Mouse (Mus musculus) inflammation-experienced regulatory T-cells, adult 6 months (primary cell): ENCODE measurements around the gene Rgs11. TPM values are rescaled to one million over a fixed set of nuclear protein-coding genes. Genes with fewer than 3 reads are reported as not detected.

ENCODE experiments used
- ATAC-seq: one replicate; pipeline ENCODE4 v1.8.0; 2017
- polyA plus RNA-seq, 3 experiments: library from polyadenylated mRNA; unstranded; fragments of 100-300 nt; shearing (Covaris generic); gene quantifications; one replicate each; pipeline ENCODE4 v1.2.1; 2017

Rgs11 gene
- polyA plus RNA-seq, 3 experiments from 2014 or later = 4.7 to 12.3 (median 6.2) TPM

DNA sequence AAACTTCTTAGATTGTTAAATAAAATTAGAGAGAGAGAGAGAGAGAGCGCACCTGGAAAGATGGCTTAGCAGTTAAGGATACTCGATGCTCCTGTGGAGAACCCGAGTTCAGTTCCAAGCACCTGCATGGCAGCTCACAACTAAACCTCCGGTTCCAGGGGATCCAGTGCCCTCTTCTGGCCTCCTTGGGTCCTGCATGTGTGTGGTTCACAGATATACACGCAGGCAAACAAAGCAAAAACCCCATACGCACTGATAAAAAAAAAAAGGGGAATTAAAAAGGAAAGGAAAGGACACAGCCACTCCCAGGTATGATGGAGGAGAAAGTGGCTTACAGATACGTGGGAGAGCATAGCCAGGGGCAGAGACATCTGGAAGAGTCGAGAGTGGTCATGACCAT is 30.1 kb downstream of the Rgs11 start:
- ATAC-seq = no peak

- ATAC-seq = peak; percentile 56
These were observed 31.6 kb downstream of the Rgs11 start for GRCm38 (mm10) chr17:26234386-26234785.

- no peak for ATAC-seq
These were observed 32.5 kb downstream of the Rgs11 start for GRCm38 (mm10) chr17:26235077-26235815.

GRCm38 (mm10) chr17:26237667-26238066 is 34.9 kb downstream of the Rgs11 start:
- ATAC-seq = no peak

DNA sequence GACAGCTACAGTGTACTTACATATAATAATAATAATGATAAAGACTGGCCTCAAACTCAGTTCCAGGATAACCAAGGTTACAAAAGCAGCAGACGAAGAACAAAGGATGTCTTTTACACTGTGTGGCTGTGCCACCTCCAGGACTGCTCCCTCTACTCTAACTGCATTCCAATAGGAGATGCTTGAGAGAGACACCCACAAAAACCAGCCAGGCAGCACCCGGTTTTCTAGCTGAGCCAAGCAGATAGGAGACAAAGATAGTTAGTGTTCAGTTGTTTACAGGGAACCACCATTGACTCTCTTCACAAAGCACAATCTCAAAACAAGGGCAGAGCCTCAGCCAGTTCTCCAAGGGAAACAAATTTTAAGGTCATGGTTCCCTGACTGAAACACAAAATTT is 36.8 kb downstream of the Rgs11 start:
- no peak for ATAC-seq

DNA sequence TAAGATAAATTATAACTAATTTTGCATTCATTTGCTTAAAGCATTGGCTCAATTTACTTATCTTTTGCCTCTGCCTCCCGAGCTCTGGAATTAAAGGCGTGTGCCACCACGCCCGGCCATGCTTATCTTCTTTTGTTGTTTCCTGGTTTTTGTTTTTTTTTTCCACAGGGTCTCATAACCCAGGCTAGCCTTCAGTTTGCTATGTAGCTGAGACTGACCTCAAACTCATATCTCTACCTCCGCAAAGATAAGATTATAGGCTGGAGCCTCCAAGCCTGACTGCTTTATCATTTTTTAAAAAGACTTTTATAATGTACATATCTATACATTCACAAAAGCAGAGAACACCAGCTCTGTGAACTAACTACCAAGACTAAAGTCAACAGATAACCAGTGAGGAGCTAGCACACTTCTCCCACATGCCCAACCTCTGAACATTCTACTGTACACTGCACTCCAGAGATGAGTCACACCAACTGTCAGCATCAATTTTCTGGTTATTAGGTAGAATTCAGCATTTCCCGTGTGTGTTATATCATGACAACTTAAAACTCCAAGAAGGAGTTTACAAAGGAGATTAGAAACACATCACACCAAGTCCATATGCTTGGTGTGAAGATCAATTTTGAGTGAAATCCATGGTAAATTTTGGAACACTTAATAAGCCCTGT is 37.5 kb downstream of the Rgs11 start:
- no peak for ATAC-seq

- no peak for ATAC-seq
These were observed 38.2 kb downstream of the Rgs11 start for GRCm38 (mm10) chr17:26240990-26241389.

DNA sequence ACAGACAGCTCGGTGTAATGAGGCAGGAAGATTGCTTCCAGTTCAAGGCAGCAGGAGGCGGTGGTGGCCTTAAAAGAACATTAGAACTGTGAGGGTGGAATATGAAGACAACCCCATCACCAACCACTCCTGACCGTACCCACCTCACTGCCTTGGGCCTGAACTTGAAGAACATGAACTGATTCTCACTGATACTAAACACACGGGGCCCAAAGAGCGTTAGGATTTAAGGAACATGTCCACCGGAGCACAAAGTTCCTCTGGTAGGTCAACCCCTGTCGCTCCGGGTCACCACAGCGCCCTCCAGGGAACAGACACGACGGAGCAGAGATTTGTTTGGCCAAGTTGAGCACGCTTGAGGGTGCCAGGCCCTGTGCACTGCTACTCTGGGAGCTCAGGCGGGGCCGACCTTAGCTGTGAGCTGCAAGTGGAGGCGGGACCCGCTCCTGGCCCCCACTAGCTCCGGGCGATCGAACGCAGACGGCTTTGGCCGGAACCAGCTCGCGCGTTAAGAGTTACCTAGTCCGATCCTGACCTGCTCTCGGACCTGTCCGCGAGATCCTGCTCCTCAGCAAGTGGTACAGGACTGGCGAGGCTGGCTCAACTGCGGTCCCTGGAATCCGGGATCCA is 40.8 kb downstream of the Rgs11 start:
- ATAC-seq = peak; percentile 58

GRCm38 (mm10) chr17:26244101-26244841 is 41.5 kb downstream of the Rgs11 start, which contains the start of gene Fam234a:
TSS of gene Fam234a (minus strand) at chr17:26244242.
- peak; percentile 87 for ATAC-seq

DNA sequence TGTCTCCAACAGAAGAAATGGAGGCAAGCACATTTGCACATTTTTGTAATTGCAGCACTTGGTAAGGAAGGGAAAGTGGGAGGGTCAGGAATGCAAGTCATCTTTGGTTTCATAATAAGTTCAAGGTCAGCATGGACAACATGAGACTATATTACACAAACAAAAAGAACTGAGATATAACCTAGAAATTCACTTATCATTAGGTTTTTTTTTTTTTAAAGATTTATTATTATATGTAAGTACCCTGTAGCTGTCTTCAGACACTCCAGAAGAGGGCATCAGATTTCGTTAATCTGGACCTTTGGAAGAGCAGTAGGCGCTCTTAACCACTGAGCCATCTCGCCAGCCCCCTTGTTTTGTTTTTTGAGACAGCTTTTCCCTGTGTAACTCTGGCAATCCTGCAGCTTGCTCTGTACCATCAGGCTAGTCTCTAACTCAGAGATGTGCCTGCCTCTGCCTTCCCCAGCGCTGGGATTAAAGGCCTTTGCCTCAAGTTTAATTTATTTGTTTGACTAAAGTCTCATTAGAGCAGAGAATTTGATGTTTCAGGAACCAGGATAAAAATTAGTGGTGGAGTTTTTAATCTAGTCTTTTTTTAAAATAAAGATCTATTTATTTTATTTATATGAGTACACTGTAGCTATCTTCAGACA is 49.3 kb downstream of the Rgs11 start:
- no peak for ATAC-seq

DNA sequence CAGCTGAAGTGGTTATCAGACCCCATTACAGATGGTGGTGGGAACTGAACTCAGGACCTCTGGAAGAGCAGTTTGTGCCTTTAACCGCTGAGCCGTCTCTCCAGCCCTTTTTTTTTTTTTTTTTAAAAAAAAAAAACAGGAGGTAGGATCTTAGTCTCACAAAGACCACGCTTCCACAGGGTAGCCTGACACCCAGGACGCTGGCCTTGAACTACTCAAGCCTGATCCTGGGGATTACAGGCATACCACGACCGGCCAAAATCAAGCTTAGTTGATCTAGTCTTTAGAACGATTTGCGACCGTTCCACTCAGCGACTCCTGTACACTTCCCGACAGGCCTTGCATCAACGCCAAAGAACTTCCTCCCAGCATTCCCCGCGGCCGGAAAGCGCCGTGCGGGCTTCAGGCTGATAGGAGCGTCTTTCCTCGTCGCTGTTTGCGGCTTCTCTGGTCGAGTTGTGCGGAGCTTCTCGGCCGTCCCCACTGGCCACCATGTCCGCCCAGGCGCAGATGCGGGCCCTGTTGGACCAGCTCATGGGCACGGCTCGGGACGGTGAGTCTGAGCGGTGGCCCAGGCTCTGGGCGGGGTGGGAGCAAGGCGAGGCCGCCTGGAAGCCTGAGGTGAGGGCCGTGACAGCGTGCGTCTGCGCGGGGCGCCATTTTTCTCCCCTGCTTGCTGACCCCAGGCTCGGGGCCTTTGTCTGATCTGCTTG is 49.9 kb downstream of the Rgs11 start, which contains the start of gene Luc7l:
Gene Luc7l (plus strand): TSS at position 358 of the 713 bp plus-strand sequence.
- ATAC-seq = peak; percentile 94

DNA sequence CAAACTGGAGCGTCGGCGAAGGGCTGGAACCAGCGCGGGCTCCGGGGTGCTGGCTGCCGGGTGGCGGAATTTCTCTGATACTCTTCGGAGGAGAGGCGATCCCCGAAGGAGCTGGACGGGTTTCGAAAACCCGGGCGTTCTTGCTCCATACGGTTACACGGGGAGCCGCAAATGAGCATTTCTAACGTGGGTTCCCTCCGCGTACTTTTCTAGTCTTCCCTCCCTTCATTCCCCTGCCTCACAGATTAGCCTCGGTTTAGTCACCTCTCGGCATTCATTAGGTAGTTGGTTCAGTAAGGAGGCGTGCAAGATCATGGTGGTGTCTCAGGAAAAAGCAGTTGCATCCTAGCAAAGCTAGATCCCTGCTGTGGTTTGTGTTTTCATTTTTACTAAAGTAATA is 50.6 kb downstream of the Rgs11 start:
- ATAC-seq = no peak

GRCm38 (mm10) chr17:26255313-26255712 is 52.6 kb downstream of the Rgs11 start:
- no peak for ATAC-seq

Other genes starting within 250 kb of the Rgs11 start
- gene Capn15, start 217.2 kb upstream of the Rgs11 start, polyA plus RNA-seq = 1 to 10 TPM; 5.6 to 6.0 (median 5.7) TPM
- 1 to 10 TPM; 1.6 to 3.0 (median 2.7) TPM for gene Rab11fip3, start 133.4 kb upstream of the Rgs11 start, polyA plus RNA-seq
- 10 to 100 TPM; 14.2 to 26.5 (median 21.7) TPM for gene Decr2, start 112.6 kb upstream of the Rgs11 start, polyA plus RNA-seq
- gene Nme4, start 107.3 kb upstream of the Rgs11 start, polyA plus RNA-seq = 1 to 10 TPM in 1 of 3 experiments, under 1 TPM in 2; 0.39 to 1.0 (median 0.52) TPM
- gene Tmem8, start 89.7 kb upstream of the Rgs11 start, polyA plus RNA-seq = 1 to 10 TPM; 6.0 to 8.5 (median 6.3) TPM
- gene Mrpl28, start 79.5 kb upstream of the Rgs11 start, polyA plus RNA-seq = 100 to 1,000 TPM in 2 of 3 experiments, 10 to 100 TPM in 1; 94.6 to 150 (median 125) TPM
- 10 to 100 TPM; 10.3 to 11.0 (median 10.9) TPM for gene Axin1, start 64.3 kb upstream of the Rgs11 start, polyA plus RNA-seq
- gene Pdia2, start 3.9 kb upstream of the Rgs11 start, polyA plus RNA-seq = not detected
- gene Arhgdig, start 4.8 kb downstream of the Rgs11 start, polyA plus RNA-seq = not detected
- 10 to 100 TPM; 19.9 to 34.9 (median 23.7) TPM for gene Fam234a, start 41.3 kb downstream of the Rgs11 start, polyA plus RNA-seq
- gene Luc7l, start 49.9 kb downstream of the Rgs11 start, polyA plus RNA-seq = 10 to 100 TPM; 50.3 to 60.4 (median 56.9) TPM
- 1 to 10 TPM in 1 of 3 experiments, not detected in 2; 1.2 TPM for gene Neurl1b, start 211.9 kb downstream of the Rgs11 start, polyA plus RNA-seq